ENCODE assay signal across 17 mouse cellular contexts in the genomic region with DNA sequence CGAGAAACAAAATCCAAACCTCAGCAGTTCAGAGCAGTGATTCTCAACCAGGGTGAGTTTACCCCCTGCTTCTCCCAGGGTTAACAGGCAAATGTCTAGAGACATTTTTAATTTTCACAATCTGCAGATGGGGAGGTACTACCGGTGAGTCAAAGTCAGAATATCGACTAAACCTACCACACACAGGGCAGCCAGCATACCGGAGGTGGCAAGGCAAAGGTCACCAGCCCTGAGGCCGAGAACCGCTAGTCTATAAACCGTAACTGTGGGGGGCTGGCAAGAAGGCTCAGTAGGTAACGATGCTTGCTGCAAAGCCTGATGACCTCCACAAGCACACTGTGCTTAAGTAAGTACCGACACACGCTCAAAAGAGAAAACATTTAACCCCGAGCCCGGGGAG. TPM values are rescaled to one million over a fixed set of nuclear protein-coding genes. Genes with fewer than 3 reads are reported as not detected.
A peak's percentile ranks its signal among the peaks of the same experiment; 100 is the strongest.
DNase-seq lines count a peak whose midpoint lies in the region; ATAC-seq and TF ChIP-seq lines count a peak whose summit lies in the region.
"Had no signal": no experiment of that assay in that cellular context is flagged by ENCODE, and none has a peak within 500 bp of the region (broad histone marks: within the 10 kb centered on the region; RNA-seq: fewer than 3 reads in every experiment).

No protein-coding gene starts in this region.

- H3K9ac ChIP-seq in embryonic facial prominence, embryonic 13.5 days = 0 out of 2 replicates have a peak overlapping the region, but pooled peaks have one; percentile 21
- H3K9ac ChIP-seq in limb, embryonic 13.5 days = 0 out of 2 replicates have a peak overlapping the region, but pooled peaks have one; percentile 25
- H3K9ac ChIP-seq in midbrain, embryonic 15.5 days = no peak overlapping the region
- no peak overlapping the region for H3K9ac ChIP-seq in midbrain, postnatal 0 days (replicated peaks; ENCODE audit: low read length, poor library complexity, severe bottlenecking)
- no peak overlapping the region for H3K9ac ChIP-seq in liver, postnatal 0 days (replicated peaks)
- H3K9ac ChIP-seq: hindbrain, embryonic 12.5 days; stomach, embryonic 15.5 days had no signal

- WGBS in embryonic facial prominence, embryonic 13.5 days = 77% methylated on average over 12 of the region's 12 CpGs
- 80% methylated on average over 12 of the region's 12 CpGs for WGBS in embryonic facial prominence, embryonic 10.5 days
- 66% methylated on average over 12 of the region's 12 CpGs for WGBS in limb, embryonic 13.5 days
- 83% methylated on average over 12 of the region's 12 CpGs for WGBS in limb, embryonic 10.5 days
- WGBS in midbrain, embryonic 15.5 days = 86% methylated on average over 12 of the region's 12 CpGs
- 87% methylated on average over 12 of the region's 12 CpGs for WGBS in midbrain, postnatal 0 days
- WGBS in liver, postnatal 0 days (ENCODE audit: insufficient replicate concordance) = 83% methylated on average over 12 of the region's 12 CpGs

- no peak for TF ChIP-seq CTCF in midbrain, postnatal 0 days (IDR thresholded peaks at IDR 0.05)
- no peak for TF ChIP-seq CTCF in liver, postnatal 0 days (IDR thresholded peaks at IDR 0.05; ENCODE audit: low read depth)

- H3K27me3 ChIP-seq in embryonic facial prominence, embryonic 13.5 days = no peaks in the 10 kb centered on the region
- H3K27me3 ChIP-seq in embryonic facial prominence, embryonic 10.5 days (replicated peaks; ENCODE audit: low read depth, poor library complexity, severe bottlenecking) = no peaks in the 10 kb centered on the region
- H3K27me3 ChIP-seq in limb, embryonic 13.5 days = no peaks in the 10 kb centered on the region
- no peaks in the 10 kb centered on the region for H3K27me3 ChIP-seq in limb, embryonic 10.5 days (ENCODE audit: low read depth, poor library complexity, severe bottlenecking)
- H3K27me3 ChIP-seq in midbrain, embryonic 15.5 days (replicated peaks) = no peaks in the 10 kb centered on the region
- H3K27me3 ChIP-seq in midbrain, postnatal 0 days (ENCODE audit: insufficient read depth, low read length) = no peaks in the 10 kb centered on the region
- H3K27me3 ChIP-seq in liver, postnatal 0 days (ENCODE audit: insufficient read depth, low read length) = no peaks in the 10 kb centered on the region
- H3K27me3 ChIP-seq: heart, embryonic 13.5 days; hindbrain, embryonic 12.5 days; stomach, embryonic 15.5 days had no signal

- peaks cover 41% of the 10 kb centered on the region for H3K4me1 ChIP-seq in embryonic facial prominence, embryonic 13.5 days
- H3K4me1 ChIP-seq in embryonic facial prominence, embryonic 10.5 days = peaks cover 37% of the 10 kb centered on the region
- H3K4me1 ChIP-seq in limb, embryonic 13.5 days = peaks cover 4% of the 10 kb centered on the region; the same call in 1 of the 2 replicates
- peaks cover 9% of the 10 kb centered on the region for H3K4me1 ChIP-seq in limb, embryonic 10.5 days
- H3K4me1 ChIP-seq in midbrain, embryonic 15.5 days = 0 out of 2 replicates have a peak, but pooled peaks cover 3% of the 10 kb centered on the region
- no peaks in the 10 kb centered on the region for H3K4me1 ChIP-seq in midbrain, postnatal 0 days (ENCODE audit: insufficient read depth, low read length)
- H3K4me1 ChIP-seq in liver, postnatal 0 days (ENCODE audit: insufficient read depth) = 0 out of 2 replicates have a peak, but pooled peaks cover 3% of the 10 kb centered on the region
- H3K4me1 ChIP-seq: hindbrain, embryonic 12.5 days had no signal

- ATAC-seq in embryonic facial prominence, embryonic 13.5 days (ENCODE audit: insufficient number of reproducible peaks, insufficient read depth, low FRiP score, low TSS enrichment, low read depth) = no peak
- no peak for ATAC-seq in limb, embryonic 13.5 days (ENCODE audit: low FRiP score, low read depth)
- peak; percentile 21 for ATAC-seq in midbrain, embryonic 15.5 days (replicated peaks)
- ATAC-seq in midbrain, postnatal 0 days (ENCODE audit: low FRiP score) = no peak
- peak; percentile 76 for ATAC-seq in liver, postnatal 0 days

- H3K27ac ChIP-seq in embryonic facial prominence, embryonic 13.5 days = no peak overlapping the region
- H3K27ac ChIP-seq in embryonic facial prominence, embryonic 10.5 days (replicated peaks) = no peak overlapping the region
- H3K27ac ChIP-seq in limb, embryonic 13.5 days = no peak overlapping the region
- no peak overlapping the region for H3K27ac ChIP-seq in limb, embryonic 10.5 days
- H3K27ac ChIP-seq in midbrain, embryonic 15.5 days = no peak overlapping the region
- no peak overlapping the region for H3K27ac ChIP-seq in midbrain, postnatal 0 days (ENCODE audit: low read depth, low read length)
- H3K27ac ChIP-seq in liver, postnatal 0 days (ENCODE audit: low read depth) = 0 out of 2 replicates have a peak overlapping the region, but pooled peaks have one; percentile 30
- H3K27ac ChIP-seq: hindbrain, embryonic 12.5 days; macrophage had no signal

- no peak overlapping the region for H3K4me3 ChIP-seq in embryonic facial prominence, embryonic 13.5 days
- H3K4me3 ChIP-seq in embryonic facial prominence, embryonic 10.5 days = no peak overlapping the region
- no peak overlapping the region for H3K4me3 ChIP-seq in limb, embryonic 13.5 days
- H3K4me3 ChIP-seq in limb, embryonic 10.5 days = no peak overlapping the region
- H3K4me3 ChIP-seq in midbrain, embryonic 15.5 days = no peak overlapping the region
- no peak overlapping the region for H3K4me3 ChIP-seq in midbrain, postnatal 0 days (ENCODE audit: low read depth, low read length)
- no peak overlapping the region for H3K4me3 ChIP-seq in liver, postnatal 0 days (ENCODE audit: low read depth, low read length)
- H3K4me3 ChIP-seq: heart, adult 2 months; heart, embryonic 13.5 days; hindbrain, embryonic 12.5 days; stomach, embryonic 15.5 days had no signal

- no peak for TF ChIP-seq EP300 in liver, postnatal 0 days (IDR thresholded peaks at IDR 0.05; ENCODE audit: low read depth)

- peaks cover 91% of the 10 kb centered on the region for H3K36me3 ChIP-seq in embryonic facial prominence, embryonic 13.5 days
- peaks cover 99% of the 10 kb centered on the region for H3K36me3 ChIP-seq in embryonic facial prominence, embryonic 10.5 days (replicated peaks)
- H3K36me3 ChIP-seq in limb, embryonic 13.5 days = peaks cover 95% of the 10 kb centered on the region
- H3K36me3 ChIP-seq in limb, embryonic 10.5 days = peaks cover 99% of the 10 kb centered on the region
- H3K36me3 ChIP-seq in midbrain, embryonic 15.5 days (replicated peaks) = no peaks in the 10 kb centered on the region; the same call in 1 of the 2 replicates
- peaks cover 28% of the 10 kb centered on the region for H3K36me3 ChIP-seq in midbrain, postnatal 0 days (ENCODE audit: insufficient read depth, low read length)
- H3K36me3 ChIP-seq in liver, postnatal 0 days (replicated peaks; ENCODE audit: insufficient read depth, low read length) = peaks cover 51% of the 10 kb centered on the region

- no peaks in the 10 kb centered on the region for H3K9me3 ChIP-seq in embryonic facial prominence, embryonic 13.5 days
- H3K9me3 ChIP-seq in embryonic facial prominence, embryonic 10.5 days = no peaks in the 10 kb centered on the region
- H3K9me3 ChIP-seq in limb, embryonic 13.5 days = no peaks in the 10 kb centered on the region
- no peaks in the 10 kb centered on the region for H3K9me3 ChIP-seq in limb, embryonic 10.5 days (replicated peaks)
- no peaks in the 10 kb centered on the region for H3K9me3 ChIP-seq in midbrain, embryonic 15.5 days
- H3K9me3 ChIP-seq in midbrain, postnatal 0 days (ENCODE audit: low read length) = no peaks in the 10 kb centered on the region
- H3K9me3 ChIP-seq in liver, postnatal 0 days (ENCODE audit: low read length) = no peaks in the 10 kb centered on the region
- H3K9me3 ChIP-seq: heart, embryonic 13.5 days; hindbrain, embryonic 12.5 days; stomach, embryonic 15.5 days had no signal

- no peak for DNase-seq in embryonic facial prominence, embryonic 10.5 days (ENCODE audit: low spot score)
- DNase-seq in limb, embryonic 10.5 days (ENCODE audit: low spot score) = no peak
- DNase-seq in midbrain, postnatal 0 days (ENCODE audit: low spot score) = no peak
- no peak for DNase-seq in liver, postnatal 0 days
- DNase-seq in frontal cortex, postnatal 14 days (ENCODE audit: low spot score in 2 of 2) = no peak

- H3K4me2 ChIP-seq in embryonic facial prominence, embryonic 13.5 days = no peak overlapping the region
- H3K4me2 ChIP-seq in limb, embryonic 13.5 days (replicated peaks) = no peak overlapping the region
- H3K4me2 ChIP-seq in midbrain, embryonic 15.5 days = no peak overlapping the region
- no peak overlapping the region for H3K4me2 ChIP-seq in midbrain, postnatal 0 days (ENCODE audit: low read depth, low read length, poor library complexity, severe bottlenecking)
- H3K4me2 ChIP-seq in liver, postnatal 0 days (ENCODE audit: low read depth, low read length) = no peak overlapping the region
- H3K4me2 ChIP-seq: heart, embryonic 13.5 days; hindbrain, embryonic 12.5 days; stomach, embryonic 15.5 days had no signal

RNA-seq across cellular contexts. Expression of gene Lrrc73, which starts 12.2 kb away (rescaled TPM):
- polyA plus RNA-seq in embryonic facial prominence, embryonic 13.5 days (2015; fragmentation: Nextera tagmentation; extraction: Ambion mirVana) = 1.4 and 1.9 TPM in 2 replicates
- polyA plus RNA-seq in embryonic facial prominence, embryonic 10.5 days (2016; fragmentation: Nextera tagmentation; extraction: Ambion mirVana) = 0.67 and 0.86 TPM in 2 replicates
- 0.69 and 1.4 TPM in 2 replicates for polyA plus RNA-seq in limb, embryonic 13.5 days (2015; fragmentation: Nextera tagmentation; extraction: Ambion mirVana)
- polyA plus RNA-seq in limb, embryonic 10.5 days (2016; fragmentation: Nextera tagmentation; extraction: Ambion mirVana) = 0.25 and 0.44 TPM in 2 replicates
- polyA plus RNA-seq in midbrain, embryonic 15.5 days (2015; fragmentation: Nextera tagmentation; extraction: Ambion mirVana) = 14.7 and 16.6 TPM in 2 replicates
- total RNA-seq in midbrain, postnatal 0 days (2014; rRNA removed) = 43.1 and 61.3 TPM in 2 replicates
- 32.8 and 33.0 TPM in 2 replicates for polyA plus RNA-seq in midbrain, postnatal 0 days (2015; fragmentation: Nextera tagmentation; extraction: Ambion mirVana)
- polyA plus RNA-seq in liver, postnatal 0 days (2015; fragmentation: Nextera tagmentation; extraction: Ambion mirVana) = 0.12 TPM in 1 of 2 replicates, not detected in the other
- polyA plus RNA-seq: macrophage had no signal

RNA-seq across cellular contexts. Expression of gene Tjap1, which starts 17.3 kb away (rescaled TPM):
- 55.6 and 57.9 TPM in 2 replicates for polyA plus RNA-seq in embryonic facial prominence, embryonic 13.5 days (2015; fragmentation: Nextera tagmentation; extraction: Ambion mirVana)
- 60.2 and 62.6 TPM in 2 replicates for polyA plus RNA-seq in embryonic facial prominence, embryonic 10.5 days (2016; fragmentation: Nextera tagmentation; extraction: Ambion mirVana)
- polyA plus RNA-seq in limb, embryonic 13.5 days (2015; fragmentation: Nextera tagmentation; extraction: Ambion mirVana) = 61.3 and 68.2 TPM in 2 replicates
- polyA plus RNA-seq in limb, embryonic 10.5 days (2016; fragmentation: Nextera tagmentation; extraction: Ambion mirVana) = 60.3 and 61.2 TPM in 2 replicates
- polyA plus RNA-seq in midbrain, embryonic 15.5 days (2015; fragmentation: Nextera tagmentation; extraction: Ambion mirVana) = 29.4 and 31.4 TPM in 2 replicates
- 22.0 and 31.7 TPM in 2 replicates for total RNA-seq in midbrain, postnatal 0 days (2014; rRNA removed)
- polyA plus RNA-seq in midbrain, postnatal 0 days (2015; fragmentation: Nextera tagmentation; extraction: Ambion mirVana) = 18.6 and 19.5 TPM in 2 replicates
- polyA plus RNA-seq in liver, postnatal 0 days (2015; fragmentation: Nextera tagmentation; extraction: Ambion mirVana) = 5.6 and 6.2 TPM in 2 replicates

RNA-seq across cellular contexts. Expression of gene Yipf3, which starts 17.6 kb away (rescaled TPM):
- 82.8 and 95.7 TPM in 2 replicates for polyA plus RNA-seq in embryonic facial prominence, embryonic 13.5 days (2015; fragmentation: Nextera tagmentation; extraction: Ambion mirVana)
- polyA plus RNA-seq in embryonic facial prominence, embryonic 10.5 days (2016; fragmentation: Nextera tagmentation; extraction: Ambion mirVana) = 66.6 and 70.6 TPM in 2 replicates
- polyA plus RNA-seq in limb, embryonic 13.5 days (2015; fragmentation: Nextera tagmentation; extraction: Ambion mirVana) = 104 and 110 TPM in 2 replicates
- polyA plus RNA-seq in limb, embryonic 10.5 days (2016; fragmentation: Nextera tagmentation; extraction: Ambion mirVana) = 73.0 and 81.9 TPM in 2 replicates
- 95.2 and 107 TPM in 2 replicates for polyA plus RNA-seq in midbrain, embryonic 15.5 days (2015; fragmentation: Nextera tagmentation; extraction: Ambion mirVana)
- 18.9 and 24.8 TPM in 2 replicates for total RNA-seq in midbrain, postnatal 0 days (2014; rRNA removed)
- 70.6 and 77.4 TPM in 2 replicates for polyA plus RNA-seq in midbrain, postnatal 0 days (2015; fragmentation: Nextera tagmentation; extraction: Ambion mirVana)
- polyA plus RNA-seq in liver, postnatal 0 days (2015; fragmentation: Nextera tagmentation; extraction: Ambion mirVana) = 62.6 and 68.7 TPM in 2 replicates

RNA-seq across cellular contexts. Expression of gene Polr1c, which starts 17.6 kb away (rescaled TPM):
- 103 and 104 TPM in 2 replicates for polyA plus RNA-seq in embryonic facial prominence, embryonic 13.5 days (2015; fragmentation: Nextera tagmentation; extraction: Ambion mirVana)
- polyA plus RNA-seq in embryonic facial prominence, embryonic 10.5 days (2016; fragmentation: Nextera tagmentation; extraction: Ambion mirVana) = 125 and 130 TPM in 2 replicates
- polyA plus RNA-seq in limb, embryonic 13.5 days (2015; fragmentation: Nextera tagmentation; extraction: Ambion mirVana) = 103 and 105 TPM in 2 replicates
- polyA plus RNA-seq in limb, embryonic 10.5 days (2016; fragmentation: Nextera tagmentation; extraction: Ambion mirVana) = 132 and 144 TPM in 2 replicates
- 71.6 and 78.4 TPM in 2 replicates for polyA plus RNA-seq in midbrain, embryonic 15.5 days (2015; fragmentation: Nextera tagmentation; extraction: Ambion mirVana)
- 54.1 and 54.7 TPM in 2 replicates for total RNA-seq in midbrain, postnatal 0 days (2014; rRNA removed)
- polyA plus RNA-seq in midbrain, postnatal 0 days (2015; fragmentation: Nextera tagmentation; extraction: Ambion mirVana) = 55.5 and 59.2 TPM in 2 replicates
- polyA plus RNA-seq in liver, postnatal 0 days (2015; fragmentation: Nextera tagmentation; extraction: Ambion mirVana) = 23.9 and 24.8 TPM in 2 replicates

RNA-seq across cellular contexts. Expression of gene Dlk2, which starts 31.7 kb away (rescaled TPM):
- polyA plus RNA-seq in embryonic facial prominence, embryonic 13.5 days (2015; fragmentation: Nextera tagmentation; extraction: Ambion mirVana) = 7.8 and 8.6 TPM in 2 replicates
- 1.5 and 2.0 TPM in 2 replicates for polyA plus RNA-seq in embryonic facial prominence, embryonic 10.5 days (2016; fragmentation: Nextera tagmentation; extraction: Ambion mirVana)
- 8.8 and 11.0 TPM in 2 replicates for polyA plus RNA-seq in limb, embryonic 13.5 days (2015; fragmentation: Nextera tagmentation; extraction: Ambion mirVana)
- polyA plus RNA-seq in limb, embryonic 10.5 days (2016; fragmentation: Nextera tagmentation; extraction: Ambion mirVana) = 0.65 and 1.3 TPM in 2 replicates
- 22.5 and 23.7 TPM in 2 replicates for polyA plus RNA-seq in midbrain, embryonic 15.5 days (2015; fragmentation: Nextera tagmentation; extraction: Ambion mirVana)
- 60.1 and 66.8 TPM in 2 replicates for total RNA-seq in midbrain, postnatal 0 days (2014; rRNA removed)
- 22.9 and 28.0 TPM in 2 replicates for polyA plus RNA-seq in midbrain, postnatal 0 days (2015; fragmentation: Nextera tagmentation; extraction: Ambion mirVana)
- not detected in 2 replicates for polyA plus RNA-seq in liver, postnatal 0 days (2015; fragmentation: Nextera tagmentation; extraction: Ambion mirVana)
- total RNA-seq: adrenal gland, postnatal 25 days; gastrocnemius, adult 18-20 months; neutrophil, adult 5-6 weeks had no signal
- polyA plus RNA-seq: inflammation-experienced regulatory T-cells, adult 6 months; macrophage had no signal

Comparison
In these comparisons a context has a peak if more than half of its experiments do, and no peak if none do; other contexts are left out.
1. ATAC-seq: peak in midbrain, embryonic 15.5 days (single experiment) and liver, postnatal 0 days (single experiment); none in embryonic facial prominence, embryonic 13.5 days (single experiment), limb, embryonic 13.5 days (single experiment) and midbrain, postnatal 0 days (single experiment).
2. H3K9ac ChIP-seq: peak in embryonic facial prominence, embryonic 13.5 days (single experiment) and limb, embryonic 13.5 days (single experiment); none in midbrain, embryonic 15.5 days (single experiment), midbrain, postnatal 0 days (single experiment) and liver, postnatal 0 days (single experiment).